Mouse (Mus musculus): ENCODE data around the gene Mgst2. TPM values are rescaled to one million over a fixed set of nuclear protein-coding genes. Genes with fewer than 3 reads are reported as not detected.

The Mgst2 gene
- polyA plus RNA-seq, 1 experiment from 2014 or later: 1.9 TPM

GRCm38 (mm10) chr3:51703478-51703877 lies 43.3 kb downstream of the Mgst2 start:
- no peak overlapping the region for H3K27ac ChIP-seq
- no peaks in the 10 kb centered on the region for H3K36me3 ChIP-seq
- H3K9ac ChIP-seq: no peak overlapping the region
- 36% methylated on average over 8 of the region's 8 CpGs for WGBS
- H3K4me3 ChIP-seq: no peak overlapping the region
- H3K4me1 ChIP-seq: peaks cover 52% of the 10 kb centered on the region
- H3K4me2 ChIP-seq (replicated peaks): no peak overlapping the region
- 0 out of 2 replicates have a peak, but pooled peaks cover 3% of the 10 kb centered on the region for H3K27me3 ChIP-seq
- H3K9me3 ChIP-seq: peaks cover 8% of the 10 kb centered on the region; the same call in 1 of the 2 replicates
- no peak for ATAC-seq (ENCODE audit: low FRiP score, low read depth)

GRCm38 (mm10) chr3:51705220-51705619 lies 45.1 kb downstream of the Mgst2 start:
- no peak for ATAC-seq (ENCODE audit: low FRiP score, low read depth)
- no peak overlapping the region for H3K9ac ChIP-seq
- WGBS: 88% methylated on average over 7 of the region's 7 CpGs
- H3K27me3 ChIP-seq: 0 out of 2 replicates have a peak, but pooled peaks cover 3% of the 10 kb centered on the region
- no peak overlapping the region for H3K27ac ChIP-seq
- no peaks in the 10 kb centered on the region for H3K36me3 ChIP-seq
- peaks cover 8% of the 10 kb centered on the region; the same call in 1 of the 2 replicates for H3K9me3 ChIP-seq
- peaks cover 46% of the 10 kb centered on the region for H3K4me1 ChIP-seq
- no peak overlapping the region for H3K4me2 ChIP-seq (replicated peaks)
- no peak overlapping the region for H3K4me3 ChIP-seq

GRCm38 (mm10) chr3:51708375-51708745 lies 48.2 kb downstream of the Mgst2 start:
- WGBS: 88% methylated on average over 1 of the region's 1 CpGs
- Histone ChIP-seq H3K27ac (no peak overlapping the region), H3K4me2 (replicated peaks) (no peak overlapping the region)

GRCm38 (mm10) chr3:51708746-51709411 lies 48.7 kb downstream of the Mgst2 start:
- Histone ChIP-seq H3K4me2 (replicated peaks) (peak overlapping the region; percentile 31; the same call in 1 of the 2 replicates), H3K4me3 (no peak overlapping the region), H3K27ac (peak overlapping the region; percentile 48; the same call in 1 of the 2 replicates), H3K36me3 (no peaks in the 10 kb centered on the region), H3K27me3 (0 out of 2 replicates have a peak, but pooled peaks cover 3% of the 10 kb centered on the region), H3K9me3 (peaks cover 8% of the 10 kb centered on the region; the same call in 1 of the 2 replicates), H3K9ac (no peak overlapping the region), H3K4me1 (peaks cover 30% of the 10 kb centered on the region)
- ATAC-seq (ENCODE audit: low FRiP score, low read depth): peak; percentile 82
- 58% methylated on average over 21 of the region's 21 CpGs for WGBS

More at GRCm38 (mm10) chr3:51708375-51708745, 48.2 kb downstream of the Mgst2 start:
- H3K4me3 ChIP-seq: no peak overlapping the region
- H3K4me1 ChIP-seq: peaks cover 27% of the 10 kb centered on the region
- 0 out of 2 replicates have a peak, but pooled peaks cover 3% of the 10 kb centered on the region for H3K27me3 ChIP-seq
- no peaks in the 10 kb centered on the region for H3K36me3 ChIP-seq
- no peak overlapping the region for H3K9ac ChIP-seq
- peaks cover 8% of the 10 kb centered on the region; the same call in 1 of the 2 replicates for H3K9me3 ChIP-seq
- ATAC-seq (ENCODE audit: low FRiP score, low read depth): peak; percentile 28; the same call in 1 of the 2 replicates

GRCm38 (mm10) chr3:51712382-51712781 lies 52.2 kb downstream of the Mgst2 start:
- no peaks in the 10 kb centered on the region for H3K36me3 ChIP-seq
- H3K27me3 ChIP-seq: no peaks in the 10 kb centered on the region
- H3K4me3 ChIP-seq: no peak overlapping the region
- 28% methylated on average over 3 of the region's 3 CpGs for WGBS
- H3K4me2 ChIP-seq (replicated peaks): no peak overlapping the region
- H3K27ac ChIP-seq: no peak overlapping the region
- peaks cover 8% of the 10 kb centered on the region; the same call in 1 of the 2 replicates for H3K9me3 ChIP-seq
- peaks cover 44% of the 10 kb centered on the region for H3K4me1 ChIP-seq
- H3K9ac ChIP-seq: no peak overlapping the region
- ATAC-seq (ENCODE audit: low FRiP score, low read depth): no peak

- Histone ChIP-seq H3K4me2 (replicated peaks) (no peak overlapping the region), H3K27ac (no peak overlapping the region), H3K4me3 (no peak overlapping the region), H3K27me3 (no peaks in the 10 kb centered on the region), H3K9ac (no peak overlapping the region), H3K36me3 (no peaks in the 10 kb centered on the region), H3K9me3 (0 out of 2 replicates have a peak, but pooled peaks cover under 1% of the 10 kb centered on the region), H3K4me1 (peaks cover 51% of the 10 kb centered on the region)
- no peak for ATAC-seq (ENCODE audit: low FRiP score, low read depth)
- 17% methylated on average over 8 of the region's 8 CpGs for WGBS
These were observed 53.1 kb downstream of the Mgst2 start for GRCm38 (mm10) chr3:51713233-51713632.

- no peak for ATAC-seq (ENCODE audit: low FRiP score, low read depth)
- 71% methylated on average over 5 of the region's 5 CpGs for WGBS
- H3K9ac ChIP-seq: no peak overlapping the region
- no peak overlapping the region for H3K27ac ChIP-seq
- no peak overlapping the region for H3K4me3 ChIP-seq
- no peaks in the 10 kb centered on the region for H3K27me3 ChIP-seq
- peaks cover 41% of the 10 kb centered on the region for H3K4me1 ChIP-seq
- H3K36me3 ChIP-seq: no peaks in the 10 kb centered on the region
- no peak overlapping the region for H3K4me2 ChIP-seq (replicated peaks)
- no peaks in the 10 kb centered on the region for H3K9me3 ChIP-seq
These were observed 54.3 kb downstream of the Mgst2 start for GRCm38 (mm10) chr3:51714469-51714868.

GRCm38 (mm10) chr3:51717455-51717854 lies 57.3 kb downstream of the Mgst2 start:
- H3K27ac ChIP-seq: peak overlapping the region; percentile 22; the same call in 1 of the 2 replicates
- no peaks in the 10 kb centered on the region for H3K27me3 ChIP-seq
- 11% methylated on average over 3 of the region's 3 CpGs for WGBS

GRCm38 (mm10) chr3:51717909-51718308 lies 57.7 kb downstream of the Mgst2 start:
- Histone ChIP-seq H3K36me3 (no peaks in the 10 kb centered on the region), H3K27ac (no peak overlapping the region), H3K4me1 (peaks cover 42% of the 10 kb centered on the region), H3K27me3 (no peaks in the 10 kb centered on the region), H3K4me3 (no peak overlapping the region), H3K9ac (no peak overlapping the region), H3K9me3 (no peaks in the 10 kb centered on the region), H3K4me2 (replicated peaks) (no peak overlapping the region)
- WGBS: 61% methylated on average over 4 of the region's 4 CpGs
- peak; percentile 38; the same call in 1 of the 2 replicates for ATAC-seq (ENCODE audit: low FRiP score, low read depth)

More at GRCm38 (mm10) chr3:51717455-51717854, 57.3 kb downstream of the Mgst2 start:
- no peak overlapping the region for H3K4me2 ChIP-seq (replicated peaks)
- H3K9ac ChIP-seq: no peak overlapping the region
- no peak overlapping the region for H3K4me3 ChIP-seq
- no peaks in the 10 kb centered on the region for H3K36me3 ChIP-seq
- peaks cover 45% of the 10 kb centered on the region for H3K4me1 ChIP-seq
- no peaks in the 10 kb centered on the region for H3K9me3 ChIP-seq
- ATAC-seq (ENCODE audit: low FRiP score, low read depth): no peak

GRCm38 (mm10) chr3:51719373-51719772 lies 59.2 kb downstream of the Mgst2 start:
- no peak overlapping the region for H3K4me2 ChIP-seq (replicated peaks)
- no peaks in the 10 kb centered on the region for H3K27me3 ChIP-seq
- H3K9ac ChIP-seq: no peak overlapping the region
- no peak overlapping the region for H3K27ac ChIP-seq
- 79% methylated on average over 3 of the region's 3 CpGs for WGBS
- H3K4me3 ChIP-seq: no peak overlapping the region
- H3K36me3 ChIP-seq: no peaks in the 10 kb centered on the region
- no peaks in the 10 kb centered on the region for H3K9me3 ChIP-seq
- peaks cover 35% of the 10 kb centered on the region for H3K4me1 ChIP-seq
- ATAC-seq (ENCODE audit: low FRiP score, low read depth): no peak

GRCm38 (mm10) chr3:51719982-51720381 lies 59.8 kb downstream of the Mgst2 start:
- H3K27me3 ChIP-seq: no peaks in the 10 kb centered on the region
- H3K27ac ChIP-seq: no peak overlapping the region
- no peak for ATAC-seq (ENCODE audit: low FRiP score, low read depth)
- H3K9ac ChIP-seq: no peak overlapping the region
- peaks cover 32% of the 10 kb centered on the region for H3K4me1 ChIP-seq
- H3K4me3 ChIP-seq: no peak overlapping the region
- WGBS: 72% methylated on average over 1 of the region's 1 CpGs
- no peaks in the 10 kb centered on the region for H3K9me3 ChIP-seq
- no peaks in the 10 kb centered on the region for H3K36me3 ChIP-seq
- no peak overlapping the region for H3K4me2 ChIP-seq (replicated peaks)

- Histone ChIP-seq H3K36me3 (no peaks in the 10 kb centered on the region), H3K9me3 (no peaks in the 10 kb centered on the region), H3K4me2 (replicated peaks) (no peak overlapping the region), H3K4me1 (peaks cover 31% of the 10 kb centered on the region), H3K27ac (no peak overlapping the region), H3K9ac (no peak overlapping the region), H3K27me3 (peaks cover 3% of the 10 kb centered on the region; the same call in 1 of the 2 replicates), H3K4me3 (no peak overlapping the region)
- 87% methylated on average over 6 of the region's 6 CpGs for WGBS
- no peak for ATAC-seq (ENCODE audit: low FRiP score, low read depth)
These were observed 66.1 kb downstream of the Mgst2 start for GRCm38 (mm10) chr3:51726257-51726656.

All from limb, embryonic 13.5 days (tissue).